Comparison of ENCODE assay signal across 38 mouse cellular contexts in the genomic region with DNA sequence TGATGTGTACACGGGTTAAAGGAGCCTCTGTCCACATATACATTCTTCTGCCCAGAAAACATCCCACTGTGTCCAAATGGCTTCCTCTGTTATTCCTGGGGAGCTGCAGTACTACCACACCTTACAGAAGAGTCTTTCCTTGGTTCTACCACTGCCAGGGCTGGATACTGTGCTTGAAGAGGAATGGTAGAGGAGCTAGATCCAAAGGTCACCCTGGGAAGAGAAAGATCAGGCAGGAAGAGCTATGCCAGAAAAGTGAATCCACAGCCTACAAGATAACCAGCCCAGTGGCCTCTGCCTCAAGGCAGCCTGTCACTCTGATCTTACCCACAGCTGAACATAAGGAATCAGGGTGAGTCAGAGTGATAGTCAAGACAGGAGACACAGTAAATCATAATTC. TPM values are rescaled to one million over a fixed set of nuclear protein-coding genes. Genes with fewer than 3 reads are reported as not detected.
"Had no signal": no experiment of that assay in that cellular context is flagged by ENCODE, and none has a peak within 500 bp of the region (broad histone marks: within the 10 kb centered on the region; RNA-seq: fewer than 3 reads in every experiment).

No protein-coding gene starts in this region.

- H3K9me3 ChIP-seq: embryonic facial prominence, embryonic 10.5 days; embryonic facial prominence, embryonic 12.5 days; embryonic facial prominence, embryonic 13.5 days; embryonic facial prominence, embryonic 15.5 days; forebrain, embryonic 10.5 days; forebrain, embryonic 12.5 days; forebrain, embryonic 13.5 days; forebrain, embryonic 15.5 days had no signal

- H3K27ac ChIP-seq: embryonic facial prominence, embryonic 10.5 days; embryonic facial prominence, embryonic 12.5 days; embryonic facial prominence, embryonic 13.5 days; embryonic facial prominence, embryonic 15.5 days; forebrain, embryonic 10.5 days; forebrain, embryonic 12.5 days; forebrain, embryonic 13.5 days; forebrain, embryonic 15.5 days; gastrocnemius, adult 2 months; heart, adult 2 months had no signal

- H3K27me3 ChIP-seq: embryonic facial prominence, embryonic 12.5 days; embryonic facial prominence, embryonic 13.5 days; embryonic facial prominence, embryonic 15.5 days; forebrain, embryonic 12.5 days; forebrain, embryonic 13.5 days; forebrain, embryonic 15.5 days had no signal

- ATAC-seq: forebrain, embryonic 13.5 days; forebrain, embryonic 14.5 days; forebrain, embryonic 15.5 days; forebrain, embryonic 16.5 days; forebrain, postnatal 0 days had no signal

- H3K9ac ChIP-seq: embryonic facial prominence, embryonic 12.5 days; embryonic facial prominence, embryonic 13.5 days; embryonic facial prominence, embryonic 15.5 days; forebrain, embryonic 12.5 days; forebrain, embryonic 13.5 days; forebrain, embryonic 15.5 days; forebrain, postnatal 0 days had no signal

- DNase-seq: cerebellum, adult 2 months; cerebellum, adult 8-10 months; cerebellum, adult 9-10 months; cerebellum, adult 9-11 months; cerebellum, postnatal 10 days; cerebellum, postnatal 14 days; cerebellum, postnatal 25 days; cerebellum, postnatal 36 days; embryo, embryonic 11 days; forebrain, postnatal 0 days; gastrocnemius, adult 2 months; gastrocnemius, postnatal 10 days; gastrocnemius, postnatal 14 days; gastrocnemius, postnatal 25 days; gastrocnemius, postnatal 36 days; heart, adult 2 months had no signal

- H3K4me3 ChIP-seq: embryonic facial prominence, embryonic 10.5 days; embryonic facial prominence, embryonic 12.5 days; embryonic facial prominence, embryonic 13.5 days; embryonic facial prominence, embryonic 15.5 days; erythroblast, embryonic 14.5 days; forebrain, embryonic 10.5 days; forebrain, embryonic 12.5 days; forebrain, embryonic 13.5 days; forebrain, embryonic 15.5 days; gastrocnemius, adult 2 months; heart, adult 2 months had no signal

- H3K4me2 ChIP-seq: embryonic facial prominence, embryonic 12.5 days; embryonic facial prominence, embryonic 13.5 days; embryonic facial prominence, embryonic 15.5 days; forebrain, embryonic 12.5 days; forebrain, embryonic 13.5 days; forebrain, embryonic 15.5 days had no signal

- H3K36me3 ChIP-seq: embryonic facial prominence, embryonic 10.5 days; embryonic facial prominence, embryonic 12.5 days; embryonic facial prominence, embryonic 13.5 days; embryonic facial prominence, embryonic 15.5 days; forebrain, embryonic 10.5 days; forebrain, embryonic 12.5 days; forebrain, embryonic 15.5 days had no signal

- H3K4me1 ChIP-seq: embryonic facial prominence, embryonic 10.5 days; embryonic facial prominence, embryonic 12.5 days; embryonic facial prominence, embryonic 13.5 days; embryonic facial prominence, embryonic 15.5 days; forebrain, embryonic 10.5 days; forebrain, embryonic 12.5 days; forebrain, embryonic 13.5 days; forebrain, embryonic 15.5 days had no signal

RNA-seq across cellular contexts. Expression of a gene that starts 37.8 kb away (rescaled TPM):
- total RNA-seq: common myeloid progenitor, adult 5-6 weeks; forebrain, postnatal 0 days; gastrocnemius, adult 18-20 months; gastrocnemius, adult 2 months; gastrocnemius, adult 8-10 months; gastrocnemius, postnatal 10 days; gastrocnemius, postnatal 14 days; gastrocnemius, postnatal 25 days; gastrocnemius, postnatal 36 days; gastrocnemius, postnatal 4 days; granulocyte monocyte progenitor cell, adult 5-6 weeks; heart, adult 2 months; heart, adult 8-10 months had no signal
- polyA plus RNA-seq: cerebellum, adult 2 months; cortical plate, adult 2 months; embryonic facial prominence, embryonic 10.5 days; embryonic facial prominence, embryonic 11.5 days; embryonic facial prominence, embryonic 12.5 days; embryonic facial prominence, embryonic 13.5 days; embryonic facial prominence, embryonic 14.5 days; embryonic facial prominence, embryonic 15.5 days; erythroblast, embryonic 14.5 days; forebrain, embryonic 10.5 days; forebrain, embryonic 11.5 days; forebrain, embryonic 12.5 days; forebrain, embryonic 13.5 days; forebrain, embryonic 14.5 days; forebrain, embryonic 15.5 days; forebrain, embryonic 16.5 days; forebrain, postnatal 0 days; frontal cortex, adult 2 months; heart, adult 2 months had no signal
